Mouse (Mus musculus) cerebellum, postnatal 14 days (tissue): Measurements from ENCODE around the gene Slc30a7.

Experiments
- DNase-seq, 2 experiments: peaks; one replicate each; pipeline ENCODE4 v3.0.0; 2021; ENCODE audit warnings: mixed read lengths in 2 of 2

Slc30a7 gene

DNA sequence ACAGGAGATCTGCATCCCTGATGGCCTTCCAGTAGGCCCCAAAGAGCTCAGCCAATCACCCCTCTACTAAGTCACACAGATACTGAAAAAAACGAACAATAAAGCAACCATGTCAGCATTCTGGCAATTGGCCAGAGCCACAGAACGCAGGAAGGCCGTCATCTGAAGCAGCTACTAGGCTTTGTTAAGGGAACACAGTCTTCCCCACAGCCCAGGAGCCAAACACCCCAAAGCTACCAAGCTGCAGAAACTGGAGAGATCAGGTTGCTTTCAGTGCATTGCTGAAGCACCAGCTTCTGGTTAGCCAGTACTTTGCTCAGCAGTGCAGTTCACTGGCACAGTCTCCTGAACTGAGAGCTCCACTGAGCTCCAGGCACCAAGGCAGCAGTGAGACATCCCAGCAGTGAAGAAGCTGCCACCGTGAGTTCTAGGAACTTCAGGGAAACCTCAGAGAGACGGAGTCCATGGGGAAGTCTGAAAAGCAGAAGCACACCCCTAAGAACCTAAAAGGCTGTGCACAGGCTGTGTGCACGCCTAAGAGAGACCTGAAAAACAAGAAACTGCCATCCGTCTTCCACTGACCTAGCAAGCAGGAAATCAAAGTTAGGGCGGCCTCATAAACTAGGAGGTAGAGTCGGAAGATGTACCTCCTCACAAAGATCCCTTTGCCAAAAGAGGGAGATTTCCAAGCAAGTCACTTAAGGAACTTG, 21.9 kb downstream of the Slc30a7 start:
- DNase-seq, result peak in 1 of 2 experiments; percentile 6

DNA sequence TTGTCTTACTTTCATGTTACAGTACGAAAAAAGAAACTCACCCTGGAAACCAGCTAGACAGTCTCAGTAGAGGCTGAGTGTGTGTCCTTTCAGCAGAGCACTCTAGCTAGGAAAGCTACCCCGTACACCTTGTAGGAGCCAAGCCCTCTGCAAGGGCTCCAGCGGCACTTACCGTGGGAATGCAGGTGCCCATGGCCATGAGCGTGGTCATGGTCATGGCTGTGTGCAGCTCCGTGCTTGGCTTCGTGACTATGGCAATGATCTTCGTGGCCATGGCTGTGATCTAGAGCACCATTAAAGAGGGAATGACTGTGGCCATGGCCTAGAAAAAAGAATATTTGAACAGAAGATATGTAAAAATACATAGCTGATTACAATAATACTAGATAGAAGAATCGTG, 22.6 kb downstream of the Slc30a7 start:
- DNase-seq, result no peak

DNA sequence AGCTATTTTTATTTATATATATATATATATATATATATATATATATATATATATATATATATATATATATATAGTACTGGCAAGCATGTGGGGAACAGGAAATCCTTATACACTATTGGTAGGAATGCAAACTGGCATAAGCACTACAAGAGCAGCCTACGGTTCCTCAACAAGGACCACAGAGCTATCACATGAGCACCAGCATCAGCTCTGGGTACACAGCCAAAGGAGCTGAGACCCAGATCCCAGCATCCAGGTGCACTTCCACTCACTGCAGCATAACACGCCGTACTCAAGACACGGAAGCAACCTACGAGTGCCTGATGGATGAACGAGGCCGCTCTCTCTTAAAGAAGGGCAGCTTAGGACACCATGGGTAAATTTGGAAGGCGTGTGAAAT, 24.0 kb downstream of the Slc30a7 start:
- no peak for DNase-seq

DNA sequence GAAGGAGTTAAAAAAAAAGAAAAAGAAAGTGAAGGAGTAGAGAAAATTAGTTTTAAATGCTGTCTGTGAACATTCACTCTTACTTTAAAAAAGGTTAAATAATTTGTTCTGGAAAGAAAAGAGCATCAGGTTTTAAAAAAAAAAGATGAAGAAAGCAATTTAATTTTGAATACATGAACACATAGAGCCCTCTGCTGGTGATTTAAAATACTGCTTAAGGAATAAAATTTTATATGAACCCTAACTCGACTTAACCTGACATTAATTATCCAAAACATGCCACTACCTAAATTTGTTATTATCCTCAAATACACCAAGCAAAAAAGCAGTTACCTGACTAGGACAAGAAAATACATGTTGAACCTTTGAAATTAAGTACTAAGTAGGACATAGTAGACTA, 28.2 kb downstream of the Slc30a7 start:
- no peak for DNase-seq

DNA sequence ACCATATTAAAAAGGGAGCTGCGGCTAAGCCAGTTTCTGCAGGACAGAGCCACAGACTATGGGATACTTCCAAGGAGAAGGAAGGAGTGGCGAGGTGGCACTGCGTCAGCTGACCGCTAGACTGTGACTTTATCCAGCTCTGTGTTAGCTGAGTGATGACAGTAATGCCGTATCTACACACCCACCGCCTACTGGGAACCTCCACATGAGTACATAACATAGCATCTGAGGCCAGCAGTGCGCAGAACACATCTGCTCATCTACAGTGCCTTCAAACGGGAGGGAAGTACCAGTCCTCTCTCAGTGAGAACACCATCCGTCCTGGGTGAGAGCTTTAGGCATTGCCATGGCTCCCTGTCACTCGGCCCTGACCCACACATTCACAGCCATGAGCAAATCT, 32.2 kb downstream of the Slc30a7 start:
- DNase-seq, result no peak

DNA sequence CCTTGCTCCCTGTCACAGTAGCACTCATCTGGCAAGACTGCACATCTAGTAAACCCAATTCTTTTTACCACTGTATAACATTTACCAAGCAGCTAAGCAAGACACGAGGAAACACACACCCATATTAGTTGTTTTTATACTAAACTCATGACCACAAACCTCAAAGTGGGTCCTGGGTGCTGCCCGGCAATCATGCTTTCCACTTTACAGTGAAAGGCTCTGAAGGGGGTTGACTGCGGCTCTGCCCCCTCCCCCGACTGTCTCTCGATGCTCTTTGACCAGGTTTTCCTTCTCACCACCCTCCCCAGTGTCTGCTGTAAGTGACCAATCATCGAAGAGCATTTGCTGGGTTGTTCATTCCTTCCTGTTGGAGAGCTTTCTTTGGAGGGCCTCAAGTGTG, 33.0 kb downstream of the Slc30a7 start:
- no peak for DNase-seq

DNA sequence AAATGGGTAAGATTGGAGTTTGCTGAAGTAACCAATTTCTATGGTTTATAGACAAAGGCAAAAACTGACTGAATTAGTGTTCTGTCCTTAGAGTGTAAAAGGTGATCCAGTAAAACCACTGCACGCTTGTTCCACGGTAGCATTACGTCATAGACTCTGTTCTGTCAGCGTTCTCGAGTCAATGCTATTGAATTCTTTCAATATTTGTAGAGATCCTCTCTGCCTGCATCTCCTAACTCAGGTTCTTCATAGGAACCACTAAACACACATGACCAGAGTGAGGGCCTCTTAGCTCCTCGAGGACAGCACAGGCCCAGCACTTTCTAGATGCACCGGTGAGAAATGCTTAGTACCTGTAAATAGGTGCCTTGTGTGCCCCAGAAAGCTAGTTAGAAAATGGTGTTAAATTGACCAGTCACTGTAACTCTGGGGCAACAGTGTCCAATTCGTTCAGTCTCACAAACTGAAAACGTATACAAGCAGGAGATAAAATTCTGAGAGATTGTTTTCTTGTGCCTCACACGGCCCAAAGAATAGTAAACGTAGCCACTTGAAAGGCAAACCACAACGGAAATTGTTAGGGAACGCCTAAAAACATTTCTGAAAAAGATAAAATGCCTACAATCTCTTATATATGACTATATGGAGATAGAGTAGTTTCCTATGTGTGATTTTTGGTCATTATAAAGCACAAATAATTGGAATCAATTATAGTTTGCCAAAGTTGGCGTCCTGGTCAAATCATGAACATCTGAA, 35.1 kb downstream of the Slc30a7 start:
- no peak for DNase-seq

DNA sequence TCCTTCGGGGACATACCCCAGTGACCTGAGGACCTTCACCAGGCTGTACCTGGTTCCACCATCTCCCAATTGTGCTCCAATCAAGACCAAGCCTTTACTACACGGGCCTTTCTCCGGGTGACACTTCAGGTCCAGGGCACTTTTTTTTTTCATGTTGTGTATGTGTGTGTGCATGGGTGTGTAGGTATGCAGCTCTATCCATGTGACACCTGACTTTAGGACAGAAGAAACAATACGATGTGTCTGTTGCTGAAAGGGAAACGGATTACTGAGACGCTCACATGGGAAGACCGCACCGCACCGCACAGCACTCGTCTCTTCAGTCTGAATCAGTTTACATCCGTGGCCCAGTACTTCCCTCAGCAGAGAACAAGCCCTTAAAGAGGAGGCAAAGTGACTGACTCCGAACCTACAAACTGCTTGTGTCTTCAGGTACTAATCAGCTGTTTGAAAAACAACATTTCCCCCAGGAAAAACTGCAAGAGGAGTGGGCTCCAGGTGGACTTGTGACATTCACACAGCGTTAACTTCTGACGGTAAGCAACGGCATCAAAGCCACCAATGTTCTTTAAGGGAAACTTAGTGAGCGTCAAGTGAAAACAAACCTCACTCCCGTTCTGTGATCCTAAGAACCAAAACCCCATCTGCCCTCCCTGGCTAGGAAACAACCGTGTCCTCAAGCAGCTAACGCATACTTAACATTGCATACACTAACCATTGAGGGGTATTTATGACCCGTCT, 36.0 kb downstream of the Slc30a7 start:
- no peak for DNase-seq

DNA sequence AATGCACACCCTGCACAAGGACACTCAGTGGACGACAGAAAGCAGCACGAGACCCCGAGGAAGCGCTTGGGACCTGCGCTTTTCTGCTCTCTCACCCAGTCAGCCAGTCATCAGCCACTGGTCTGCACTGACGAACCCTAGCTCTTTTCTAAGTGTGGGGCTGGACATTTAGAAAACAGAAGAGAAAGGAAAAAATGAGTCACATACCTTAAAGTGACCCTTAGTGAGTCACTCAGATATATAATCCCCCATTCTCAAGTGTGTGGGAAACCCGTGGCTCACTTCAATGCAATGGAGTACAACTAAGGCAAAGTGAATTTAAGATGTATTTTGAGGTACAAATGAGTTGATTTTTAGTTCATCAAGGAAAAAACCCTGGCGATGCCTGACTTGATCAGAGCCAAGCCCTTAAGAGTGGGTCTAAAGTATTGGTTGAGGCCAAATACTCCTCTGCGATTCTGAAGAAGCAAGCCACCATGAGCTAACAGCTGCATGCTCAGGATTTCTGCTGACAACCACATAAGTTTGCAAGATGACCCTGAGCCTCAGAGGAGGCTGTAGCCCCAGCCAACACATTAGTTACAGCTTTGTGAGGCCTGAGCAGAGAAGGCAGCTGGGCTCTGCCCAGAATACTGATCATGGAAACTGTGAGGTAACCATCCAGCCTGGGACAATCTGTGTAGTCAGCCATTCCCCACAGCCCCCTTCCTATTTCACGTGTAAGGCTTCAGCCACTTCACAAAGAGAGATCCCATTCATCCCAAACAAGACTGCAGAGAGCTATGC, 38.3 kb downstream of the Slc30a7 start:
- DNase-seq, result no peak

DNA sequence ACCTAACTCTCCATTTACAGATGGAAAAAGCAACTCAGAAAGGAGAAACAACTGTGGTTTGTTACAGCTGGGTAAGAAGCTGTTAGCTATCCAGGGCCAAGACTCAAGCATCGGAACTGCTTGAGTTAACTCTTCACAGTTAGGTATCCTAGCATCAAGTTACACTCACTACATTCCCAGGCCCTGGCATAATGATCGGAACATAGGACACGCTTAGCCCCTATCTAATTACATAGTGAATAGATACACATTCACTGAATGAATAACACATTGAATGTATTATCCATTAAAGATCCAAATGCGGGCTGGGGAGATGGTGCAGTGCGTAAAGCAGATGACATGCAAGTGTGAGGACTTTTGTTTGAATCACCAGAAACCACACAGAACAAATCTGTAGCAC, 43.1 kb downstream of the Slc30a7 start:
- no peak for DNase-seq

DNA sequence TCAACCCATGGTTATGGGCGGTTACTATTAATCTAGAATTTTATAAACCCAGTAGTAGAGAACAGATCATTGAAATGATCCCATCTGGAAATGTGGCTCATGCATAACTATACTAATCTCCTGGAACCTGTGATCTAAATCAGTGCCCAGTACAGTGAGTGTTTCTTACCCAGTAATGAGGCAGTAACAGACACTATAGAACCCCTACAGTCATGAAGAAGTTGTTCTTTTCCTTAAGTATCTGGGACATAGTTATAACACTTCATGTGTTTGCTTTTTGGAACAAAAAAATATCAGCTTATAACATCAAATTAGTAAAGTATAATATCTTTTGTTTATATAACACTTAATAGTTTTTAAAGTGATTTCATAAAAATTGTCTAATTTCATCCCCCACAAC, 43.6 kb downstream of the Slc30a7 start:
- no peak for DNase-seq

DNA sequence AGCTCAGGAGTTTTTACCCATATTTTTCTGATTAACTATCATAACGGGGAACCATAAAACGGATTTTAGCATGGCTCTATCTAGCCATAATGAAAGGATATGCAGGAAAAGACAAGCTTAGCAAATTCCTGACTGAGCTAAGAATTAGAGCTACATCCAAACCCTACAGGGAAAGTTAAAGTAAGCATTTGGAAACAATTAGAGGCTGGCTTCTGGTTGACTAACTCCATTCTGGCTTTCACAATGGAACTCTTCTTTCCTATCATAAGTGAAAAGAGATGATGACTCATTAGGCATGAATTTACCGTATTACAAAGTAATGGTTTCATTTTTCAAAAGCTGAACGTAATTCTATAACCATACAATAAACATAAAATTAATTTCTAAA, 45.2 kb downstream of the Slc30a7 start:
- DNase-seq, result no peak

DNA sequence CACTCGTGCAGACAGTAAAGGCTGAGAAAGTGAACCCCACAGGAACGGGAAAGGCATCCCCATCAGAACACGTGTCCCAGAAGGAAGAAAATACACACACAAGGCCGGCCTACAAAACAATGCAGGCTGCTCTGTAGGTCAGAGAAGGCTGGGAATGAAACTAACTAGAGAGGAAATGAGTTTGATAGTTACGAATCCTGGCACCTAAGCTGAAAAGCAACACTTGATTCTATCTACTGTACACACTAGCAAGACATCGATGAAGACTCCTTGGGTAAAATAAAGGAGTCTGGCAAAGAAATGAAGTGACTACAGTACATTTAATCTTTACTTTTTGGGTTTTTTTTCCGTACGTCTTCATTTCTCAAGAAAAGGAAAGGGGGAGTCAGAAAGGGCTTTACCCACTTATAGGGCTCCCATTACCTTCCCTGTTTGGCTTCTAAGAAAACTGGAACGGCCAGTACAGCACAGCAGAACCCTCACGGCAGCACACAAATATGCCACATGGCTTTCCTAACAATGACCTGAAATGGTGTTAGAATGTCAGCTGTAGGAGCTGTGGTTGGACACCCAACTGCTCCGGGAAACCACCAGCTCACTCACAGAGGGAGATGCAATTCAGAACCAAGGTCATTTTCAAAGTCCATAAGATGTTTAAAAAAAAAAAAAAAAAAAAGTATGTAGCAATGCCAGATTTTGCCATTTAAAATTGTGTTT, 45.7 kb downstream of the Slc30a7 start:
- DNase-seq, result no peak

DNA sequence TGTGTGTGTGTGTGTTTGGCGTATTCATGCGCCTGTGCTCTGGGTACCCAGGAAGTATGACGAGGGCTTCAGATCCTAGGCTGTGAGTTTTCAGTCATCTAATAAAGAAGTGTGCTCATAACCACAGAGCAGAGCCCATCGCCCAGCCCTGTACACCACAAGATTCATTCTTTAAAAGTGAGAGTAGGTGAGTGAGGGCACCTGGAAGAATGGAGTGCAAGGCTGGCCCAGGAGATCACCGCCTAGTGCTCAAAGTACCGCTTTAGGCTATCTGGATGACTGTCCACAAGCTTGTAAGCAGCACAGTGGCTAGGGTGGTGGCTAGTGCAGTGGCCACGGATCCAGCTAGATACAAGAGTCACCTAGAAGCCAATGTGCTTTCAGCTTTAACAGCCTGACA, 50.0 kb downstream of the Slc30a7 start:
- no peak for DNase-seq

DNA sequence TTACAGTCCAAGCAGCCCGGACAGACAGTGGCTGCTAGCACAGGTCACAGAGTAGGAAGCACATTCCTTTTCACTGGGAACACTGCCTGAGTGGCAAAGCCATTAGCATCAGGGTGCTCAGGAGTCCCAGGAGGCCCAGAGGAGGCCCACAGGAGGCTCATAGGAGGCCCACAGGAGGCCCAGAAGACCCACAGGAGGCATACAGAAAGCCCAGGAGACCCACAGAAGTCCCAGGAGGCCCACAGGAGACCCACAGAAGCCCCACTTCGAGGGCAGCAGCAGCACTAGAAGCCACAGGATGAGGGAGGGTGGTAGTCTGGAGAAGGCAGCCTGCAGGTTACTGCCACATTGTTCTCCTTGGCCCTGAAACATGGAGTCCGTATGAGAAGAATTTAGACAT, 54.1 kb downstream of the Slc30a7 start:
- DNase-seq, result no peak

DNA sequence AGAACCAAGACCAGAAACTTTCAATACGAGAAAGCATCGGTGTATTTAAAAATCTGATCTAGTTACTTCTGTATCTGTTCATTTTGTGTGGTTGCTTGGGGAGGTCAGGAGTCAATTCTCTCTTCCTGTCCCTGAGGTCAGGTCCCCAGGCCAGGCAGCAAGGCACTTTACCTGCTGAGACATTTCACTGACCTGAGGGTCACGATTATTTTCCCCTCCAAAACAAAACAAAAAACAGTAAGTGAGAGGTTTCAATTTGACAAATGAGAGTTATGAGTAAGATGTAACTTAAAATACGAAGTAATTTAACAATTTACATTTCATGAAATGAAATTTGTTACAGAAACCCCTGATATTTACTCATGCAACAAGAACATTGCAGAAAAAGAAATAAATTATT, 54.9 kb downstream of the Slc30a7 start:
- DNase-seq, result no peak

DNA sequence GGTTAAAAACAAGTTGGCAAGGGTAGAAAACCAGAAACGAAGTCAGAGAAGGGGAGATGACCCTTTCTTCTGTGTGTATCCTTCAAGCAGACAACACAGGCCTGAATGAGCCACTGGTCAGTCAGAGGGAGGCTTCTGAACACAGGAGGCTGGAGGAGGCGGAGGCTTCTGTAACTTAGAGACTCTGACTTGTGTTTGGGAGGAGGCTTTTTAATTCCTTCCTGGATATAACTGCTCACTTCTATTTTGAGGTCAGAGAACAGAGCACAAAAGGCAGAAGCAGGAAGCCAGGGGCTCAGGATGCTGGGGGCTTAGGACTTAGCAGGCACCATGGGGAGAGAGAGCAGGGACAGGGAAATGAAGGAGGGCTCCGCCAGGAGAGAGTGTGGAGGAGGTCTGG, 56.0 kb downstream of the Slc30a7 start:
- DNase-seq, result no peak

DNA sequence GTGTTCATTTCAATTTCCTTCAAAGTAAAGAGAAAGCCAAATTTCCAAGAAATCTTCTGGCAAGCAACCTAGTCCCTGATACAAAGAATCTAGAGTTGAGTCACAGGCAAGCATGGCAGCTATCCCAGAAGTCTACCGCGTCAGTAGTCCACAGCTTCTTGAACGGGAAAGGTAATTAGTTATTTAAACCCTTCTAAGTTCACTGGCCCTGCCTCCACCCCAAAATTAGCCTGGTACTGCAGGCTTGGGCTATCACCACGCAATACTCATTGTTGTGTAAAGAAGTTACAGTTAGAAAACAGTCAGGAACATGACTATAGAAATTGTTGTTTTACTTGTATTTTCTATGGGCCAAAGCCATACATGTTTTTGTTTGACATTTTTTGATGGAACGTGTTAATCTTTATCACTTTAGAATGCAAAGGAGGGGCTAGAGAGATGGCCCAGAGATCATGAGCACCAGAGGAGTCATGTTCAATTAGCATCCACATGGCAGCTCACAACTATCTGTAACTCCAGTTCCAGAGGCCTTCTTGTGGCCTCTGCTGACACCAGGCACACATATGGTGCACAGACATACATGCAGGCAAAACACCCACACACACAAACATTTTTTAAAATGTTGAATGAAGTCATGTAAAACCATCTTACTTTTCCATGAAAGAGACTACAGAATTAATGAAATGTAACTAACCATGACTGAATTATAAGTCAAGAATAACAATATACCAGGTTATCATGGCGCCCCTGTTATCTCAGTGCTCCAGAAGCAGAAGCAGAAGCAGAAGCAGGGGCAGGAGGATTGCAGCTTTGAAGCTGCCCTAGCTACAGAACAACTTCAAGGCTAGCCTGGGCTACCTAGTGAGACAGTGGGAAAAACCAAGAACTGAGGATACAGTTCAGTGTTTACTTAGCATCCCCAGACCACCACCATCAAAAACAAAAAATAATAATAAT, 57.0 kb downstream of the Slc30a7 start:
- DNase-seq, result no peak

DNA sequence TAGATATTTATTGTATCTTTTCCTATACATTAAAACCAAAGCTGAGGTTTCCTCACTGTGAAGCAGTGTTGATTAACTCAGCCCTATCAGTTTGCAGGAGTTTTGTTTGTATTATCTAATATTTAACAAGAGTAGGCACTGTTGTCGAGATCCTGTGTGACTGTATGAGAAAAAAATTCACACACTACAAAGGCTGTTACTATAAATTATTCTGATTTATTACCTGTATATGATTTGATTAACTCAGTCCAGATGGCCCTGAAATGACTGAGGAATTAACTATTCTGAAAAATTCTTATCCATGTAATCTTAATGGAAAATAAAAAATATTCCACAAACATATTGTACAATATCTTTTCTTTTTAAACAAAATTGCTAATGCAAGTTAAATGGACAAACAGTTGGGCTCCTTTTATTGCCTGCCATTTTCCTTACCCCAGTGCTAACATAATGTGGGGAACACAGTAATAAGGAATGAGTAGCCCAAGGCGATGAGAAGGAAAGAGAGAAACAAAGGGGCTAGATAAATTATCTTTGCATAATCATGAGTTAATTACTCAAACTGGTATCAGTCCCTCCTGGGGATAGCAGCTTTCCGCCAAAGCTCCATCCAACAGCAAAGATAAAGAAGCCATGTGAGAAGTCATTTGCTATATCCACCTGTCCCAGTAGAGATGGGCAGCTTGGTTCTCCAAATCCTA, 57.8 kb downstream of the Slc30a7 start:
- no peak for DNase-seq

DNA sequence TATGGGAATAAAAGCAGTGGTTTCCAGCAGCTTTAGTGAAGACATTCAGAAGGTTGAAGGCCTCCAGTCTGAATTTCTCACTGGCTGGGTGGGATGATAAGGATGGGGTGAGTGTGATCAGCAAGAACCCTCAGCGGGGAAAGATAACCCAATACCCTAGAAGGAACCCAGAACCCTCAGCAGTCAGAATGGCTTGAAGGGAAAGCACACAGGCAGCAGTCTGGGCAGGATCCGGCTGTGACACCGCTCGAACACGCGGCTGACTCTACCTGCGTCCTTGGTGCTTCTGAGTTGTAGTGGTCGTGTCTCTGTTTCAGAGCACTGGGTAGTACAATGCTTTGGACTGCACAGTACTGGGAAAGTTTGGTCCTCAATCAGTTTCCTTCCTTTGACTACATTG, 60.9 kb downstream of the Slc30a7 start:
- DNase-seq, result no peak

DNA sequence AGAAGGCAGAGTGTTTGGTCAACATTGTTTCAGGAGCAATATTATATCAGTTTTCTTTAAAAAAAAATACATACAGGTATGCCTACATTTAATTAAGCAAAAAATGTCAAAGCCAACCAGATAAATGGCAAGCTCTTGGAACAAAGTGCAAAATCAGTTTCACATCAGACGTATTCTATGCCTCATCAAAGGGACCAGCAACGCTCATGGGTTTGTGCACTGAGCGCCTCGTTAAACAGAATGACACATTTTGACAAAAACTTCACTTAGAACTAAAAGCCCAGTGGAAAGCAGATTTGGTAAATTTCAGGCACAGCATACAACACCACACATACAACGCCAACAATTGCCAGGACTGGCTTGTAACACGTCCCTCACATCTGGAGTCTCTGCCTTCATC, 62.8 kb downstream of the Slc30a7 start:
- no peak for DNase-seq
